Mouse (Mus musculus) naive thymus-derived CD4-positive, alpha-beta T cell, adult 2 months (primary cell): ENCODE results near the gene Scrn1.

Source experiments
- DNase-seq: peaks from one replicate; pipeline ENCODE4 v3.0.0-alpha.2; 2011; ENCODE audit warnings: low read depth

Gene Scrn1

DNA sequence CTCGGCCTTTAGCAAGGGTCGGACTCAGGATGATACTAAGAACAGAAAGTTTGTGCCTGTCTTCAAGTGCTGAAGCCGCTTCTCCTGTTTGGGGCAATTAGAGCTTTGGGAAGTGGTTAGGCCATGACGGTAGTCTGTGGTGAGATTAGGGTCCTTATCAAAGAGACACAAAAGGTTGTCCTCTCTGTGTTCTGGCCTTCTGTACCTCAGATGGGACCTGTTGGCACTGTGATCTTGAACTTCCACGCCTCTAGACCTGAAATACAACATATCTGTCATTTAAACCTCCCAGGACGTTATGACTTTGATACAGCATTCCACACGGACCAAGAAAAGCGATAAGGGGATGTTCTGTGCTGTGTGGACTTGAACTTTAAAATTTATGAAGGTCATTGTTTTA is 37.6 kb downstream of the Scrn1 start:
- no peak for DNase-seq

DNA sequence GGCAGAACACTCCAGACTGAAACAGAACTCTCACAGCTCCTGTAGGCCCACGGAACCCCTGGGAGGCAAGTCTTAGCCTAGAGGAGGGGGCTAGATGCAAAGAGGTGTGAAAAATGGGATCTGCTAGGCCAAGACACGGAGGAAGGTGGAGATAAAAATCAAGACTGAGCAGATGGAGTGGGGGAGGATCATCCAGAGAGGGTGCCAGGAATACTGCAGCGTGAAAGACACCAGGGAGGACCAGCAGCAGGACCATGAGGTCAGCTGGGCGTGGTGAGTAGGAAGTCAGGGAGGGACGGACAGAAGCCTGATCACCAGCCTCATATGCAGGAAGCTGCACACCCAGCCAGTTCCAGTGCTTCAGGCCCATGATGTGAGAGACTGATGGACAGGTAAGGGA is 47.5 kb downstream of the Scrn1 start:
- DNase-seq: no peak

DNA sequence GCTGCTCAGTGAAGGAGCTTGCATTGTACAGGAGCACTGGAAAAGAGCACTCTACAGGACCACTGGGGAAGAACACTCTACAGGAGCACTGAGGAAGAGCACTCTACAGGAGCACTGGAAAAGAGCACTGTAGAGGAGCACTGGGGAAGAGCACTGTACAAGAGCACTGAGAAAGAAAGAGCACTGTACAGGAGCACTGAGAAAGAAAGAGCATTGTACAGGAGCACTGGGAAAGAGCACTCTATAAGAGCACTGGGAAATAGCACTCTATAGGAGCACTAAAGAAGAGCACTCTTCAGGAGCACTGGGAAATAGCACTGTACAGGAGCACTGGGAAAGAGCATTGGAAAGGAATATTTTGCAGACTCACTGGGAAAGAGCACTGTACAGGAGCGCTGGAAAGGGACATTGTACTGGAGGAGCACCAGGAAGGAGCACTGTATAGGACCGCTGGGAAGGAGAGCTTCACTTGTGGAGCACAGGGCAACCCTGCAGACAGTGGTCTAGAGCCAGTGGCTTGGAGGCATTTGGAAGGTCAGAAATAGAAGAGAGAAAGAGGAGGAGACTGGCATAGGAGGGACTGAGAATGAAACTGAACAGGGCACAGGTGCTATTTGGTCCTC is 49.7 kb downstream of the Scrn1 start:
- DNase-seq: no peak

DNA sequence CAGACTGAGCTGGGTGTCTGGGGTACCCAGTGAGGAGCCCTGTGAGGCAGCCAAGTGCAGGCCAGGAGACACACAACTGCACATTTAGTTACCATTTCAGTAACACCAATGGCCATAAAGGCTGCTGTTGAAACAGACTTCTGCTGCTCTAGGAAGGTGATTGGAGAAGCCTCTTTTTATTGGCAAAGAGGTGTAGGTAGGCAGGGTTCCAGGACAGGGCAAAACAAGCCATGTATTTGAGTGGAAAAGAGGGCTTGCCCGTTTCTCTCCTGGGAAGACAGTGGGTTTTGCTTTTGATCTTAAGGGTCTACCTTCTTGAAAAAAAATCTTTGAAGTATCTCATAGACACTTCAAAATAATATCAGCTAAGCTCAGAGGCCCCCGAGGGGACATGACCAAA is 54.0 kb downstream of the Scrn1 start:
- DNase-seq: no peak

DNA sequence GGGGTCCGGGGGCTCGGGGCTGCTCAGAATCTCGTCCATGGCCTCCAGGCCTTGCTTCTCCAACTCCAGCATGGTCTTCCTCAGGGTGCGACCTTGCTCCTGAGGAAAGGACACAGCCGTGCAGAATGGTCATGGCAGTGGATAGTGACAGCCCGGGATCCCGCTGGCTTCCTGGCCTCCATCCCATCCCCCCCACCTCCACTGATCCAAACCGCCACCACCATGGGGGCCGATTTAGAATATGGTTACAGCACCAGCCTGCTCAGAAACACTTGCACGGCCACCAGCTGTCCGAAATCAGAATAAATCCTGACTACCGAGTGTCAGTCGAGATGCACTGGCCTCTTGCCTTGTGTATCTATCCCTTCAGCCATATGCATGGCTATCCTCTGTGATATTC is 57.0 kb downstream of the Scrn1 start:
- DNase-seq: no peak

DNA sequence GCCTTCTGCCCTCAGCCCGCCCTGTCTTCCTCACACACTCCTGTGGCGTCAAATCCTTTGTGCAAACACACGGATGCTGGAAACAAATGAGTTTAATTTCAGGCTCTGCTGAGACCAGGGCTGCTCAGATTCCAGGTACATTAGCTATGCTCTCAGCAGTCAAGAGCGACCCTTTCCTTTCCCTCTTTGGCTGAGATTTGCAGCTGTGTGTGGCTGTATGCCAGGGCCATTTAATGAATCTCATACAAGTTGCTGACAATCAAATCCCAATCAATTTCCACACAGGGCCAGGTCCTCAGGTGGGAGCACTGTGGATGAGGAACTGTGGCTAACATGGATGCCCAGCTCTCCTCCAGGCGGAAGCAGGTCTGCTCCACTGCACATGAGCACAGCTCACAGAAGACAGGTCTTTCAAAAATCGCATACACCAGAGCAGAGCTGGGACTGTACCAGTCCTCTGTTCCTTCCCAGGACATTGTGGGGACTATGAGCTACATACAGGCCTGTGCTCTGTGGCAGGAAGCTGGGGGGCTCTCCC is 58.0 kb downstream of the Scrn1 start:
- no peak for DNase-seq

DNA sequence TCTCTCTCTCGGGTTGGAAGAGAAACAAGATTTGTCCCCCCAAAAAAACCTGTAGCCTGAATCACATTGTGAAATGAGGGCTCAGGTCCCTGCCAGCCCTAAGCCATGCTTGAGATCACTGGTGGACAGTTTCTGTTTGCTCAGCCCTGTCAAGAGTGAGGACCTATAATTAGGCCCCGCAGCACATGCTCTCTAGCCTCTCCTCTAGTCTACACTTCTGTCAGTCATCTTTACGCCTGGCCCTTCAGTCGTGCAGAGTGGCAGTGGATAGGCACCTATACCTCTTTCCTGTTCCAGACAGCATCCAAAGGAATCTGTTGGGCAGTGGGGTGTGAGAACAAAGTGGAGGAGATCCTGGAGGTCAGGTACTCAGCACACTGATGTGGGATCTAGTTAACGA is 58.5 kb downstream of the Scrn1 start:
- no peak for DNase-seq

DNA sequence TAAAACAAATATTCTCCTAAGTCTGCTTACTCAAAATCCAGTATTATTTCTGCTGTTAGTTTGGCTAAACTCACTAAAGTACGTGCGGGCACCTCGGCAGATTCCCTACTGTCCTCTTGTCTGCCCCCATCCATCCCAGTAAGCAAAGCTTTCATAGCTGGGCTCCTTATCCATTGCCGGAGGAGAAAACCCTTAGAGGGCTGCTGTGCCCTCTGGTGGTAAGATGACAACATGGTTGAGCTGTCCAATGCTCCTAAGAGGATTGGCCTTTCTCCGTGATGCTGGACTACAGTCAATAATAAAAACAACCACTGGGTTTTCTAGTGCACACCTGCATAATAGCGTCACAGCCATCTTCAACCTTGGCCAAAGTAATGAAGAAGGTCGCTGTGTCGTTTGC is 59.3 kb downstream of the Scrn1 start:
- DNase-seq: no peak

DNA sequence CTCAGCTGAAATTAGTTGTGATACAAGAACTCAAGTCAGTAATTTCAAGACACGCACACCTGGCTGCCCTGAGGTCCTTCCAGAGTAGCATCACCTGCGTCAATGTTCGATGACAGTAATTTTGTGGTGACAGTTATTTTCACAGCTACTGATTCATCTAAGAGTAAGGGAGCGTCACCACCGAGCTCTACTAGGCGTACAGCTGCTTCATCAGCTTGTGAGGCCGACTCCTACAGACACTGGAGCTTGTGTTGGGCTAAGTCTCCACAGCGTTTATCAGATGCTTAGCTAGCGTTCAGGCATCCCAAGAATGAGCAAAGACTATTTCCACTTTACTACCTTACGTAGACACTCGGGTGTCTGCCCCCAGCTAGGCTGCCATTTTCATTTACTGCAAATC is 60.0 kb downstream of the Scrn1 start:
- no peak for DNase-seq

DNA sequence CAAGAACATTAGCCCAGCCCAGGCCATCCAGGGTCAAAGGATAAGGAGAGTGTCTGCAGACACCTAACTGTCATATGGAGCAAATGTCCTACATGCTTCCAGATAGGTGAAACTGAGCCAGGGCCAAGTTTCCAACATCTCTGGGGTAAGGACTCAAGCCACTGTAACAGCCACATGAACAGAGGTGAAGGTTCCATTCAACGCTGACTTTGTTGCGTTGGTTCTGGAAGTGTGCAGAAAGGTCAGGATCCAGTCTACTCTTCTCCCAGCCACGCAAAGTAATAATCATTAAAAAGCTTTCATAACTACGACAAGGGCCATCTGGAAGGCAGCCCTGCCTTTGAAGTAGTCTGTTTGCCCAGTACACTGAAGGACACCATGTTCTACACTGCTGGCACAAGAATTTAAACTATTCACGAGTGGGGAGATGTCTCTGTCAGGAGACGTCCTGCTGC is 63.6 kb downstream of the Scrn1 start:
- no peak for DNase-seq

DNA sequence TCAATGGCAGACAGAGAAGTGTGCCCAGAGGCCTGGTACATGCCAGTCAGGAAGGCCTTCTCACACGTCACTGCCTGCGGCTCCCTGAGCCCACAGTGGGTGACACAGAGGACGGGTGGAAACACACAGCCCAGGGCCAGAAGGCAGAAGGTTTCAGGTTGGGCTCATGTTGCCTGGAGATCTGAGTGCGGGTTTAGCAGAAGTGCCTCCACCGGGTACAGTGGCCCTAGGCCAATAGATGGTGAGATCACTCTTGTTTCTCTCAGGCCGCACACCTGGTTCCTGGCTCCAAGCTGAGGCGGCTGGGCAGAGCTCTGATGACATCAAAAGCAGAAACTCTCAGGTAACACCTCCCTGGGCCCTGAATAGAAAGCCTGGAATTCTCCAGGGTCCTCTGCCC is 70.1 kb downstream of the Scrn1 start:
- DNase-seq: no peak

DNA sequence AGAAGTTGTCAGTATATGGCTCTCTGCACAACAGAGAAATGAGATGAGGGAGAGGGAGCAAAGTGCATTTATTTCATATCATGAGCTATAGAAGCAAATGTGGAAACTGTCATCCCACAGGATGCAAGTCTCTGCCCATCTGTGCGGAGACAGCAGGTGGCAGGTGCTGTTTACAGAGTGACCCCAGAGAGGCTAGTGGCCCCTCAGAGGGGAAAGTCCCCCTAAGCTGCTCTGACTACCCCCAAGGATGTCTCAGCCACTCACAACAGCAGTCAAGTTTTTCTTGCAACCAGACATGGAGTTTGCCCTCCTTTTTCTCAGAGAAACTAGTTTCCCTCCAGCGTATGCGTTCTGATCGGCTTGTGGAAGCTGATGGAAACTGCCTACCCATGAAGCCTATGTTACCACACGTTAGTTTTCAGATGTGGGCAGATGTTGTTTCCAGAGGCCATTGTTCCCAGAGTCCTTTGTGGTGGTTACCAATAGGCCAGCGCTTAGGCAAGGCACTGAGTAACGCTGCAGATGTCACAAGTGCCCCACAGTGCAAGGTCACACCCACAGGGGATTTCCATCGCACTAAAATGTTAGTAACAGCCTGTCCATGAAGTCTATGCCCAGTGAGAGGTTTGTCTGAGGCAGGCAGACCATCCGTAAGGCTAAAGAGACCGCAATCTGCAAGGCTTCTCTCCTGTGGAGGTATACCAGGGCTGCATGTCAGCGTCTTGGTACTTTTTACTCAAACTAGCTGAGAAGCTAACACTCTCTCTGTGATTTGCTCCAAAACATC is 71.5 kb downstream of the Scrn1 start:
- DNase-seq: no peak

DNA sequence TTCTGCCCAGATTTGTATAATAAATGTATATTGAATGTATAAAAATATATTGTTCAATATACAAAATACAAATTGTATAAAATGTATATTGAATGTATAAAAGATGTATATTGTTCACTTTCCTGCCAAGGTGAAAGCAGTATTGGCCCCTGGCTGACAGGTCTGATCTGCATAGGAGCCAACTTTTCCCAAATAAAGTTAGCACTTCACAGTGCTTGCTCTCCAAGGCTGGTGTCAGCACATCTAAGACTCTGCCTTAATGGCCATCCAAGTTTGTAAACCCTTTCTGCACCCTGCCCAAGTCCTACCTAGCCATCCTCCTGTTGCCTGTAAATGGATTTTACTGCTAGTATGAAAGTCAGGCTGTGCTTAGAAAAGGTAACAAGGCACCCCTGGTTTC is 72.2 kb downstream of the Scrn1 start:
- DNase-seq: no peak

DNA sequence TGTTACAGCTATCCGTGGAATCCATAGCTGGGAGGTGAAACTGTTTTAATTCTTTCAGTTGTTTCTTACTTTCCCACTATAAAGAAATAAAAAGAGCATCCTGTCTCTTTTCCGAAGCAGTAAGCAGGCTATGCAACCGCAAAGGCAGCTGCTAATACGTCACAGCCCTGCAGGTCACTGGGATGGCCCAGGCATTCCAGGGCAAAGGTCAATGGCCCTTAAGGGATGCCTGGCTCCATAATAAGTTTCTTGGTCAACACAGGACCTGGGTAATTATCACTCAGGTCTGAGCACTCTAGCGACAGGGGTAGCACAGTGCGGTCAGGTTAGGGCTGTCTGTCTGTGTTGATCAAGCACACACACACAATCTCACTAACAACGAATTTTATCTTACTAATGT is 75.2 kb downstream of the Scrn1 start:
- DNase-seq: no peak

DNA sequence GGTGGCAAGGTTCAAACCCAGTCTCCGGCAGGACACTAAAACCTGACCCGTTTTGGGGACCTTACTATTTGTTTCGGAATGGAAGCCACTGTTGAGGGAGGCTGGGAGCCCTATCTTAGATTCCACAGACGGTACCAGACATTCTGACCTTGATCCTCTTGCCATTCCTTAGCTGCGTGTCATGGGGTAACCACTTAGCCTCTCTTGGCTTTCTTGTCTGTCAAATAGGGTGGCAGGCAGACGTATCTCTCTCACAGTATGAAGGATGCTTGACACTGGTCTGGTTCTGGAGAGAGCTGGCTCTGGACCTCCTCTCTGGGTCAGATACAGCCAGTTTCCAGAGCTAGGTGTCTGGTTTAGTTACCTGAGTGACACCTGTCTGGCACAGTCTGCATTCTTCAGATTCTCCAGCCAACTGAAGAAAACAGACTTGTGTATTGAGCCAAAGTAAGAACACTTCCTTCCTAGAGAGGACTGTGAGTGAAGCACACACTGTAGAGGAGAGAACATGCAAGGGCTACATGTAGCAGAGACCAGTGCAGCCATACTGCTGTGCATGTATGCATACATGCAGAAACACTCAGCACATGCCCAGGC is 80.2 kb downstream of the Scrn1 start:
- no peak for DNase-seq

DNA sequence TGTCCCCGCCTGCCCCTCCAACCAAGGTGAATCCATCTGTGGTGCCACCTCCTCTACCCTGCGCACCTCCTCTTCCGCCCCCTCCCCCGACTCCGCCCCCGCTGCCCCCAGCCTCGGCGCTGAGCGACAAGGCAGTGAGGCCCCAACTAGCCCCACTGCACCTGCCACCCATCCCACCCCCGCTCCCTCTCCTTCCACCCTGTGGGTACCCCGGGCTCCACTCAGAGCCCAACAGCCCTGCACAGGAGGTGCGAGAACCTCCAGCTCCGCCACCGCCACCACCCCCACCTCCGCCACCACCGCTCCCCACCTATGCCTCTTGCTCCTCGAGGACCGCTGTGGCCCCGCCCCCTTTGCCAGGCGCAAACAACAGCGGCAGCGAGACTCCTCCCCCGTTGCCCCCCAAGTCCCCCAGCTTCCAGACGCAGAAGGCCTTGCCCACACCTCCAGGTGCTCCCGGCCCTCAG is 80.8 kb downstream of the Scrn1 start:
- DNase-seq: no peak

DNA sequence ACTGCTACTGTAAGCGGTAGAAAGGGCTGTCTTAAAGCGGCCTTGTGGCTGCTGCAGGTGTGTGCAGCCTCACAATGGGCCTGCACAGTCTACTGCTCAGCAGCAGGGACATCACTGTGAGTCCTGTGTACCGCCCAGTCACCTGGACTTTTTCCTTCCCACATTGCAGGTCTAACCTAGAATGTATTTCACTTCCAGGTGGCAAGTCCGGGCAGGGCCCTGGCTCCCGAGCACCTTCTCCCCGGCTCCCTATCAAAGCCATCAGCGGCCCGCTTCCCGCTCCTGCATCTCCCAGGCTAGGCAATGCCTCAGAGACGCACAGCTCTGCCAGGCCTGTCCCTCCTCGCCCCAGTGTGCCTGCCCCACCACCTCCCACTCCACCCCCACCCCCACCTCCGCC is 81.3 kb downstream of the Scrn1 start:
- DNase-seq: no peak

DNA sequence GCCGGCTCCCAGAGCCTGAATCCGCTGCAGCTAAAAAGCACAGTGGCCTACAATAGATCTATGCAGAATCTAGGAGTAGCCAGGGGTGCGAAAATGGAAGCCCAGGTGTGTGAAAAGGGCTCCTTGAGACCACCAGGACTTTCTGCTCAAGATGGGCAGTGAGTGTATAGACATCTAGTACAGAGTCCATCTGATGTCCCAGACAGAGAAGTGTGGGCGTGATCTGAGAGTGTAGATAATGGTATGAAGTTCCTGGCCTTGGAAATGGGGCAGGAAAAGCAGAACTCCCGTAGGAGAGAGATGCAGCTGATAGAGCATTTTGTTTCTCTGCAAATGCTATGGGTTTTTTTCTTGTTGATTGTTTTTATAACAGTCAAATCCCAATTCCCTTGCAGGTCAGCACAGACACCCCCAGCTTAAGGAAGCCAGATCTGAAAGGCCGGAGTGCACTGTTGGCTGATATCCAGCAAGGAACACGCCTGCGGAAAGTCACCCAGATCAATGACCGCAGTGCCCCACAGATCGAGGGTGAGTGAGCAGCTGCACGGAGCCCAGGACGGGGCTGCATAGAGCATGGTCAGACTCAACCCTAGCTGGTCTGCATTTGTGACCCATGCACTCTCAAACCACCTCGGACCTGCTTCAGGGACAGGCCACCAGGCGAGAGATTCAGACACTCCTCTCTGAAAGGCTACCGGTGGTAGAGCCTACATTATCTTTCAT is 84.7 kb downstream of the Scrn1 start:
- no peak for DNase-seq

DNA sequence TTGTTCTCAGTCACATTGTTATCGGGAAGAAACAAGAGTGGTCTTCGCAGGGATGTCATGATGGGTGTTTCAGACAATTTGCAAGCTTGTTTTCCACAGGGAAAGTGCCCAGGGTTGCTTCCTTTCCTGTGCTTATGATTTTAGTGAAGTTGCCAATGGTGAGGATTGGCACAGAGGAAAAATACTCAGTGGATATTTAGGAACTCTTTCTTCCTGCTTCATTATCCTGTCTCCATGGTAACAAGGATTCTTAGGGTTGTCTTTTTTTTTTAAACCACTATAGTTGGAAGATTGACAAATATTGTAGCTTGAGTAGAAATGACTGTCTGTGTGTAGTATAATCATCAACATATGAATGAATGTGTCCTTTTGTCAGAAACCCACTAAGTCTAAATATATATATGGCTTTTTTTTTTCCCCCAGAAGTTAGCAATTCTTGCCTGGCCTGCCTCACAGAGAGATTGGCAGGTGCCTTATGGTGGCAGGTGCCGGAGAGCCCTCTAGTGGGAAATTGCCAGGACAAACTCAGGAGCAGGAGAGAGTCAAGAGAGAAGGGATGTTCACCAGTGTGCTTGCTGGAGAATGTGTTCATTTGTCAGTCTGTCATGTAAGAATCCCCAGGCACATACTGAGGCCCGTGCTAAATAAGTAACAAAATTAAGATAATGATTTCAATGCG is 87.5 kb downstream of the Scrn1 start:
- DNase-seq: no peak

DNA sequence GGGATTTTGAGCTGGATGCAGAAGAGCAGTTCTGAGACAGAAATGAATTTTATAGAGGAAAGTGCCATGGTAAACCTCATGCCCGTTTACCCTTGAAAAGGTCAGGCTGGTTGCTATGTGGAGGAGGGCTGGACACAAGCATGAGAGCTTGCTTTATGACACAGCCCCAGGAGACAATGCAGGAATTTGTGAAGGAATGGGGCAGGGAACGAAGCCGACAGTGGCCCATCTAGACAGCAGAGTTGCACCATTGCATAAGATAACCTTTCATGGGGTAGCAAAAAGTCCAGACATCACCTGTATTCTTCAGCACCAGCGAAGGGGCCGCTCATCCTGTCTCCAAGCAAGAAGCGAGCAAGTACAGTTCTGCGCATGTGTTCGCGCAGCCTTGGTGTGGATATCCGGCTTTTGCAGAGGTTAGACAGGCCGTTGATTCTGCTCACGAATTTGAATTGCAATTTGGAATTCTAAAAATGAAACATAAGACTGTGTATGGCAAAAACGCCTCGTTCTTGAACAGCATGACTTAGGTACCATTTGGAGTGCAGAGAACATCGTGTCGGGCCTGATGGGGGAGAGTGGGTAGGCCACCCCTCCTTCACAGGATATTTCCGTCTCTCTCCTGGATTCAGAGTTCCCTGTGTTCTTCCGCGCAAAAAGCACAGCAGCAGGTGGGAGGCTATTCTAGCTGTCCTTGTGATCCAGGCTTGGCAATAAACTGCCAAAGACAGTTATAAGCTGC is 90.2 kb downstream of the Scrn1 start:
- DNase-seq: no peak
